Mouse (Mus musculus) urinary bladder, adult 18-20 months (tissue): ENCODE data around the gene Tlr9.
A peak's percentile ranks its signal among the peaks of the same experiment; 100 is the strongest.

ENCODE experiments used
- DNase-seq, 2 experiments: peaks; one replicate each; pipeline ENCODE4 v3.0.0; 2022; ENCODE audit warnings: low spot score in 2 of 2, mixed read lengths in 2 of 2

Gene Tlr9

DNA sequence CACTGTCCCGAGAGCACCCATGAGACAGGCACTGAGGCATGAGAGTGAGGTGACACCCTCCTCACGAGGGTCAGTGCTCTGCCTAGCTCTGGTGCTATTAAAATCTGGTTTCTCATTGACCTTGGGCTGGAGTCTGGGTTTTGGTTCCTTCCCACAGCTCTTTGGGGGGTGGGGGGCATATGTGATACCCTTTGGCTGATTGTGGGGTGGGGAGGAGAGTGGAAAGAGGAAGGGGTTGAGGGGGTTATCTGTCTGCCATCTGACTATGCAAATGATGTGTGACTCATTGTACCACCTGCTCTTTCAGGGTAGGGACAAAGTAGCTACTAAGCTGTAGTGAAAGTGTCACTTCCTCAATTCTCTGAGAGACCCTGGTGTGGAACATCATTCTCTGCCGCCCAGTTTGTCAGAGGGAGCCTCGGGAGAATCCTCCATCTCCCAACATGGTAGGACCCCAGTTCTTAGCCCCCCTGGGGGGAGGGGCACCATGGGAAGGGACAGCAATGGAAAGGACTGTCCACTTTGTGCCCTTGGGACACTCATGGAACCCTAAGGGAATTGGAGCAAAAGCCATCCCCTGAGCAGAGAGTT is at the start of gene Tlr9:
TSS of gene Tlr9 (plus strand) at position 338 of the 591 bp plus-strand sequence.
- DNase-seq, result no peak

DNA sequence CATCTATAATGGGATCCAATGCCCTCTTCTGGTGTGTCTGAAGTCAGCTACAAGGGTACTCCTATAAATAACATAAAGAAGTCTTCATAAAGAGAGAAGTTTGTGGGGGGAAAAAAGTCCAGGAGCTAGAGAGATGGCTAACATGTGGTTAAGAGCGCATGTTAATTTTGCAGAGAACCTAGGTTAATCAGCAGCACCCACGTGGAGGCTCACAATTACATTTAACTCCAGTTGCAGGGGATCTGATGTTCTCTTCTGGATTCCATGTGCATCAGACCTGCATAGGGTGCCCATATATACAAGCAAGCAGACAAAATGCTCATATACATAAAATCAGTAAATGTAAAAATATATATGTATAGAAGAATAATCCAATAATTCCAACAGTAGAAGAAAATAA is 49.0 kb upstream of the Tlr9 start:
- DNase-seq, result no peak

DNA sequence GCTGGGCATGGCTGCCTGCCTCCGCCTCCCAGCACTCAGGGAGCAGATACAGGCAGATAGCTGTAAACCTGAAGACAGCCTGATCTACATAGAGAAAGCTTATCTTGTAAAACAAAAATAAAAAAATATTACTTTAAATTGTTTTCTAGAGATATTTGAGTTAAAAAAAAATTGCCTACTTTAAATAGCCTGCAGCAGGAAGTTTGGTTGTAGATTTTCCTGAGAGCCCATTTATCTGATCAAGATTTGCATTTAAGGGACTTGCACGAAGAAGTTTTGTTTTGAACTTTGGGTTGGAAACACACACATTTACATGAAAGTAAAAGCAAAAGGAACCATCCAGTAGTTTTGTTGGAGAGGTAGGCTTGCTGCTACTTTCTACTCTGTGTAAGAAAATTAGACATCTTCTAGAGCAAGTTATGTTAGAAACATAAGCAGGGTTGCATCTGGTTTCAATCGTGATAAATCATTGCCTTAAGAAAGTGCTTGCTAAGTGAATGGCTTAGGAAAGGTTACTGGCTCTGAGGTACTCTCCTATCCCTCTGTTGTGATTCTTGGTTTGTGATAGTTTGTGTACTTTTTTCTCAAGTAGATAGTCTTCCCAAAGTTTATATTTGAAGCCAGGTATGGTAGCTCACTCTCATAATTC is 46.7 kb upstream of the Tlr9 start:
- no peak for DNase-seq

DNA sequence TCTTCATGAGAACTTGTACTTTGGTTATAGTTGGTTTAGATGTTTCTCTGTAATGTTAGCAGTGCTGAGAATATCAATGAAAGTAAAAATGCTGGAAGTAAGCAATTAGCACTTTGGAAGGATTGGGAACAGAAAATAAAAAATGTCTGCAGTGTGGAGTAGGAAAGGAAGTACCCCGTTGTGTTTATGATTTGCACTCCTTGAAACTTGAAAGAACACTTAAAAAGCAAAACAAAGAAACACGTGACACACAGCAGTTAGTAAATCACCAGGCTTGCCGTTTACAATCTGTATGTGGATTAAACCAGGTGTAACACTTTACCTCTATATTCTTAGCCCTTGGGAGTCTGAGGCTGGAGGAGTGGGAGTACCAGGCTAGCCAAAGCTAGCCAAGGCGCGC is 45.6 kb upstream of the Tlr9 start:
- no peak for DNase-seq

DNA sequence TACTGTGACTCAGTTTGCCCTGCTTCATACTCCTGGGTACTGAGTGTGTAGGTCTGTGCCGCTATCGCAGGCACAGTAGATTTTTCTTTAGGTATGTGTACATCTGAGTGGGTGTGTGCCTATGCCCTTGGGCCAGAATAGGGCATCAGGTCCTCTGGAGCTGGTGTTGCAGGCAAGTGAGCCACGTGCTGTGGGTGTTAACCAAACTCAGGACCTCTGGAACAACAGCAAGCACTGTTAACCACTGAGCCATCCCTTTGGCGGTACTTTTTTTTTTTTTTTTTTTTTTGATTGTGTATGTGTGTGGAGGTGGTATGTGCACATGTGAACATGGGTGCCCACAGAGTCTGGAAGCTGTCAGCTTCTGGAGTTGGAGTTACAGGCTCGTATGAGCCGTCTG is 44.6 kb upstream of the Tlr9 start:
- no peak for DNase-seq

DNA sequence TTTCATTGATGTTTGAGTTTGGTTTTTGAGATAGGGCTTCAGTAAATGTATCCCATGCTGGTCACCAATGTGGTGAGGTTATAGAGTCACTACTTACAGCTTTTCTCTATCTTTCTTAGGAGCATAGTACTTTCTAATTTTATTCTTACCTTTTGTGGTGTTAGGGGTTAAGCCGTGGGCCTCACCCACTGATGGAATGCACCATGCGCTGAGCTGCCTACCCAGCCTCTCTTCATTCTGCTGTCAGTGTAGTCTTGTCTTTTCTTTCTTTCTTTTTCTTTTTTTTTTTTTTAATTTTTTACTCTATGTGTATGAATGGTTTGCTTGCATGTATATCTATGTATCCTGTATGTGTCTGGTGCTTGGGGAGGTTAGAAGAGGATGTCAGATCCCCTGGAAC is 42.9 kb upstream of the Tlr9 start:
- DNase-seq, result no peak

GRCm38 (mm10) chr9:106179964-106180363 is 42.4 kb upstream of the Tlr9 start:
- DNase-seq, result no peak

- no peak for DNase-seq
Measured at GRCm38 (mm10) chr9:106182146-106182545, 40.3 kb upstream of the Tlr9 start.

- no peak for DNase-seq
Measured at GRCm38 (mm10) chr9:106183996-106184395, 38.4 kb upstream of the Tlr9 start.

DNA sequence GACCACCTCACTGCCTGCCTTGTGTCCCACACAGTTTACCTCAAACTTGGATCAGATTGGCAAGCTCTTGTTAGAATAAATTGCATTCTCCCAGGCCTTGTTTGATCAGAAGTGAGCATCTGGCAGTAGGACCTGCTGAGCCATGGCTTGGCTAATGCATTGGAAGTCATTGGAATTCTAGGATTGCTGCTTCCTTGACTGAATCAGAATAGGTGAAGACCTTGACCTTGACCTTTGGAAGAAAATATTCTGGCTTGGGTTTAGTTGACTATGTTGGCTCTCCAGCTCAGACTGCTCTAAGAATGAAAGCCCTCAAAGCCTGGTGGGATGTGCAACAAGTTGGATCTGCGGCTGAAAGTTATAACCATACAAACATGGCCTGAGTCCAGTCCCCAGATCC is 31.0 kb upstream of the Tlr9 start:
- DNase-seq, result no peak

GRCm38 (mm10) chr9:106192024-106192423 is 30.4 kb upstream of the Tlr9 start:
- DNase-seq, result no peak

- DNase-seq, result no peak
Measured at GRCm38 (mm10) chr9:106192998-106193397, 29.4 kb upstream of the Tlr9 start.

DNA sequence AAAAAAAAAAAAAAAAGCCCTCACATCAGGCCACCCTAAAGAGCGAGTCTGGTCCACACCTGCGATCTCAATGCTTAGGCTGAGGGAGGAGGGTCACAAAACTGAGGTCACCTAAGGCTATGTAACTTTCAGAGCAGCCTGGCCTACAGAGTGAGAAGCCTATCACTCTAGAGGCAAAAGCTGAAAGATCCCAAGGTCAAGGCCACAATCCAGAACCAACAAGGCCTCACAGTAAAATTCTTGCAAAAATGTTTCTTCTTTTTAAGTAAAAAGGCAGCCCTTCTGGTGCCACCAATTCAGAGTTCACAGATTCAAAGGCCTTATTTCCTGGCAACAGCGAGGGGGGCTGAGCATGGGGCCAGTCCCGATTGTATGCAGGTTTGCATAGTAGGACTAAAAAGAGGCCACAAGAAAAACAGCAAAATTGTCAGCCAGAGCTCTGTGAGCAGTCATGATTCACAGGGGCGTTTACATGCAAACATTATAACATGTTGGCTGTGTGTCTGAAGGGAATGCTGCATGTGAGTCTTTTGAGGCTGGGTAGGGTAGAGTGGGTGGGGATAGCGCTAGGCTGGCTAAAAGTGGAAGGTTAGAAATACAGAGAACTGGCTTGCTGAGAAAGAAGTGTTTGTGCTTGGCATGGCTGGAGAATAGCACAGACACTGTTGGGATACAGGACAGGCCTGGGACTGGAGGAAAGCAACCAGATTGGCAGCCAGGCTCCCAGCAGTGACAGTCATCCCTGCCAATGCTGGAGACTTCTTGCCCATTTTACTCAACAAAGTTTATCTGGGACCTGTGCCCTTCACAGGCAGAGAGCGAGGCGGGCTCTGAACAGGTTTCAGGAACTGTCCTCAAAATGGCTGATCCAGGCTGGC is 28.2 kb upstream of the Tlr9 start:
- no peak for DNase-seq

GRCm38 (mm10) chr9:106195693-106196092 is 26.7 kb upstream of the Tlr9 start:
- no peak for DNase-seq

GRCm38 (mm10) chr9:106197081-106197713 is 25.2 kb upstream of the Tlr9 start:
- DNase-seq, result no peak

- DNase-seq, result no peak
Measured at GRCm38 (mm10) chr9:106197732-106198131, 24.7 kb upstream of the Tlr9 start.

DNA sequence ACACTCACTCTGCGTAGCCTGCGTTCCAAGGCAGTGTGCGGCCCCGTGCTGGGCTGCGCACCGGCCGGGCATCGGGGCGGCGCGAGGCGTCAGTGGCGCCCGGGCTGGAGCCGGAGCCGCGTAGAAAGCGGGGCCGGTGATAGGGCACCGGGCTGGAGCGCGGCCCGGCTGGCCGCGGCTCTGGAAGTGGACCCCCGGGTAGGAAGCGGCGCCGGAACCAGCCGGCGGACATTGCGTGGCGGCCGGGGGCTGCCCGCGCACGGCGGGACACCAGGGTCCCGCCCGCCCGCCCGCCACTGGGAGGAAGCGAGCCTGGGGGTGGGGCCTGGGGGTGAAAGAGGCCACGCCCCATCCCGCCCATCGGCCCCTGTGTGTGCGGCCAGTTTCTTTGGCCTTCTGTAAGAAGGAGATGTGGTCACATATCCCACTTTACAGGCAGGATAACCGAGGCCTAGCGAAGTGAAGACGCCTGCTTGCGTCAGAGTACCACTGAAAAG is 23.4 kb upstream of the Tlr9 start:
- peak; percentile 52 to 62 for DNase-seq

GRCm38 (mm10) chr9:106199535-106200272 is 22.7 kb upstream of the Tlr9 start, which contains the start of gene Ppm1m:
Gene Ppm1m (minus strand): TSS chr9:106199746.
- DNase-seq, result no peak

DNA sequence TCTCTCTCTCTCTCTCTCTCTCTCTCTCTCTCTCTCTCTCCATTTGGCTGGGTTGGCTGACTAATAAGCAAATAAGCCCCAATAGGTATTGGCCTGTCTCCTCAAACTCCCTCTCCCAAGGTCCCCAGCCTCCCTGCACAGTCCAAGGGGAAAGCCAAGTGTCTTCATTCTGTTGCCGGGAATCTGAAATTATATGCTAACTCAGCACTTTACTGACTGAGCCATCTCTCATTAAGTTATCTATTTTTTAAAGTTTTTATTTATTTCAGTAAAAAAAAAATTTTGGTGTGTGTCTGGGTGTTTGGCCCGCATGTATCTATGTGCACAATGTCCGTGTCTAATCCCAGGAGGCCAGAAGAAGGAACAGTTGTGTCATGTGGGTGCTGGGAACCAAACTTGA is 20.5 kb upstream of the Tlr9 start:
- no peak for DNase-seq

DNA sequence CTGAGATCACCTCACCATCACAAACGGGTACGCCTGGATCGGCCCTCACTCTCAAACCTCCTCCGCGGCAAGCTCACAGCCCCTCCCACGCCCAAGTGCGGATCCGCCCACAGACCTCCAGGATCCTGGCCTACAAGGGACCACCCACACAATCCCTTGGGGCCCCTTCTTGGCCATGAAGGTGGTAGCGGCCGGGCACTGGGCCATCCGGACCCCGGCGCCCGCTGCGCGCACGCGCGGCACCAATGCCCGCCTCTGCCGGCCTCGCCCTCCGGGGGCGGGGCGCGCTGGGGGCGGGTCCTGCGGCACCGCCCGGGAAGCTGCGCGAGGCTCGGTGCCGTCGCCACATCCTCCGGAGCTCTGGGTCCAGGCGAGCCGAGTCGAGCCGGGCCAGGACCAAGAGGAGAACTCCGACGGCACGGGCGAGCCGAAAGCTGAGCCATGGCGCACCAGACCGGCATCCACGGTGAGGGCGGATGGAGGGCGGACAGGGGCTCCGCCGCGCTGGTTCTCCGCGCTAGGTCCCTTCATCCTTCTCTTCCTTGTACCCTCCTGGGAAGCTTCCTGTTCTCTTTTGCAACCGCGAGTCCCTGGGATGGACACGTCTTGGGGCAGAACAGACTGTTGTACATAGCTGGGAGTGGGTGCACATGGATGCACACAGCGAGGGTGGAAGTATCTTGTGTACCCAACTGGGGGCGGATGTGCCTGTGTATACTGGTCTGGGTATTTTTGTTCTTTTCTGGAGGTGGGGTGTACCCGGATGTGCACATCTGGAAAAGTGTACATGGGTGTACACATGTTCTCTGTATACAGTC is 19.4 kb upstream of the Tlr9 start, which contains the start of gene Twf2:
TSS of gene Twf2 (plus strand) at position 290 of the 818 bp plus-strand sequence.
- DNase-seq, result peak; percentile 89 to 91
